Mouse (Mus musculus): ENCODE measurements around the gene Cyp4a29.

DNA sequence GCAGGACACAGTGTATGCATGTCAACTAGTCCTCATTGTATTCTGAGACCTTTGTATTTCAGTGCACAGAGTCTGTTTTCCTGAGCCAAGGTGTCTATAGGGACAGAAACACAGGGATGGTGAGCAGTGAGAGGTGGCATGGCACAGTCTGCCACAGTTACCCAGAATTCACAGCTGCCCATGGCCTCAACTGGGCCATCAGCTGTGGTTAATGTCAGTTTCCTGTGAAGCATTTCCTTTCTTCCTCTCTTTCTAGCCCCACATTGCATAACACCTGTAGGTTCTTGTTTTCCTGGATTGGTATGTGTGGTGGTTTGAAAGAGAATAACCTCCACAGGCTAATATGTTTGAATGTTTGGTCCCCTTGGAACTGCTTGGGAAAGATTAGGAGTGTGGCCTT is 38.5 kb downstream of the Cyp4a29 start:
- TF ChIP-seq CTCF (IDR thresholded peaks at IDR 0.05; ENCODE audit: insufficient read depth, low read depth, low read length) = no peak
- no peak for TF ChIP-seq POLR2A (IDR thresholded peaks at IDR 0.05; ENCODE audit: insufficient read depth, low read depth, low read length)
